20 mouse cellular contexts compared by ENCODE assay signal in the genomic region with DNA sequence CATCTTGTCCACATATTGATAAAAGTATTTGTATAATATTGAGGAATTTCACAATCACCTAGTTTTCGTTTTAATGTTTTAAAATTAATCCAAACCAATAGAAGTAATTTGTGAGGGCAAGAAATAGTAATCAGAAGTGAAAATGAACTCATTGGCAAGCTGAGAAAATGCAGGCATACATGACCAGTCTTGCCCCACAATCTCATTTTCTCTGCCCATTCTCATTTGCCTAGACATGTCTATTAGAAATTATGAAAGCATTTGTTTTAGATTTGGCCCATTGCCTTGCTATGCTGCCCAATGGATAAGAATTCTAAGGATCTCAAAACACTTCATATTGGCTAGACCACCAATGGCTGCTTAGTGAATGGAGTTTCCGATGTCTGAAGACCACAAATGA.
DNase-seq lines count a peak whose midpoint lies in the region; ATAC-seq and TF ChIP-seq lines count a peak whose summit lies in the region.
"Had no signal": no experiment of that assay in that cellular context is flagged by ENCODE, and none has a peak within 500 bp of the region (broad histone marks: within the 10 kb centered on the region; RNA-seq: fewer than 3 reads in every experiment).

No protein-coding gene starts in this region.

- no peaks in the 10 kb centered on the region for H3K9me3 ChIP-seq in CH12.LX (replicated peaks; ENCODE audit: low read length)
- H3K9me3 ChIP-seq in forebrain, postnatal 0 days (ENCODE audit: low read length), result no peaks in the 10 kb centered on the region
- no peaks in the 10 kb centered on the region for H3K9me3 ChIP-seq in lung, postnatal 0 days (ENCODE audit: low read length)

- WGBS in forebrain, postnatal 0 days, result 86% methylated on average over 2 of the region's 2 CpGs
- WGBS in lung, postnatal 0 days, result 64% methylated on average over 2 of the region's 2 CpGs

- TF ChIP-seq RAD21 in CH12.LX (IDR thresholded peaks at IDR 0.05; ENCODE audit: low read depth, low read length), result no peak

- H3K4me1 ChIP-seq in CH12.LX (ENCODE audit: control insufficient read depth in 1 of 2, insufficient read depth in 2 of 2), result peaks cover 2 to 12% of the 10 kb centered on the region in 2 experiments; a peak in 1 of 4 replicates
- H3K4me1 ChIP-seq in forebrain, postnatal 0 days (ENCODE audit: insufficient read depth), result no peaks in the 10 kb centered on the region
- H3K4me1 ChIP-seq in lung, postnatal 0 days (ENCODE audit: insufficient read depth, low read depth, low read length), result no peaks in the 10 kb centered on the region

- no peak overlapping the region for H3K27ac ChIP-seq in CH12.LX (ENCODE audit: insufficient read depth, low read depth)
- no peak overlapping the region for H3K27ac ChIP-seq in forebrain, postnatal 0 days (ENCODE audit: low read depth, low read length)
- H3K27ac ChIP-seq in lung, postnatal 0 days (ENCODE audit: low read length), result no peak overlapping the region

- no peak for ATAC-seq in forebrain, postnatal 0 days
- ATAC-seq in lung, postnatal 0 days, result no peak
- ATAC-seq: activated CD4-positive, CD25-positive, alpha-beta regulatory T cell, adult 4 months; CD4-positive, CD25-positive, alpha-beta regulatory T cell, adult 4 months; Patski had no signal

- H3K27me3 ChIP-seq in CH12.LX (replicated peaks), result no peaks in the 10 kb centered on the region
- H3K27me3 ChIP-seq in forebrain, postnatal 0 days (ENCODE audit: insufficient read depth, low read length), result no peaks in the 10 kb centered on the region
- H3K27me3 ChIP-seq in lung, postnatal 0 days (replicated peaks; ENCODE audit: insufficient read depth, low read length), result no peaks in the 10 kb centered on the region

- dilution Hi-C loops in CH12.LX (cut with MboI; ENCODE audit: extremely low pct_ligation_motif_present, extremely low pct_unique_long_range_greater_than_20kb, low sequenced_read_pairs), result no loop called here

- in situ Hi-C loops in CH12.LX (cut with MboI; ENCODE audit: low pct_ligation_motif_present, low pct_unique_long_range_greater_than_20kb, low sequenced_read_pairs), result no loop called here

- no peak for TF ChIP-seq CTCF in CH12.LX (conservative IDR thresholded peaks at IDR 0.05 in 1 of 2, IDR thresholded peaks at IDR 0.05 in 1 of 2; ENCODE audit: low read depth in 2 of 2, low read length in 2 of 2)
- TF ChIP-seq CTCF in forebrain, postnatal 0 days (IDR thresholded peaks at IDR 0.05; ENCODE audit: low read depth), result no peak
- TF ChIP-seq CTCF in lung, postnatal 0 days (IDR thresholded peaks at IDR 0.05), result no peak

- peak overlapping the region; percentile 67 for H3K4me2 ChIP-seq in CH12.LX (ENCODE audit: insufficient read depth, low read depth, poor library complexity, severe bottlenecking)
- no peak overlapping the region for H3K4me2 ChIP-seq in forebrain, postnatal 0 days (ENCODE audit: low read depth)
- no peak overlapping the region for H3K4me2 ChIP-seq in lung, postnatal 0 days (replicated peaks; ENCODE audit: low read depth, low read length)

- H3K9ac ChIP-seq in CH12.LX (ENCODE audit: insufficient read depth, low read depth), result no peak overlapping the region
- no peak overlapping the region for H3K9ac ChIP-seq in forebrain, postnatal 0 days
- no peak overlapping the region for H3K9ac ChIP-seq in lung, postnatal 0 days (replicated peaks; ENCODE audit: low read depth)

- no peak overlapping the region for H3K4me3 ChIP-seq in CH12.LX (replicated peaks in 1 of 3; ENCODE audit: low read depth in 2 of 3, low read length in 2 of 3, poor library complexity in 1 of 3)
- H3K4me3 ChIP-seq in forebrain, postnatal 0 days (ENCODE audit: low read depth, low read length), result no peak overlapping the region
- H3K4me3 ChIP-seq in lung, postnatal 0 days (ENCODE audit: low read depth, low read length), result no peak overlapping the region

- no peaks in the 10 kb centered on the region for H3K79me2 ChIP-seq in CH12.LX (replicated peaks; ENCODE audit: control insufficient read depth, extremely low read depth, insufficient read depth, poor library complexity, severe bottlenecking)

- 0 out of 2 replicates have a peak, but pooled peaks have one; percentile 56 for TF ChIP-seq EP300 in CH12.LX (IDR thresholded peaks at IDR 0.05; ENCODE audit: low read length)
- TF ChIP-seq EP300 in lung, postnatal 0 days (IDR thresholded peaks at IDR 0.05), result no peak

- DNase-seq in CH12.LX (ENCODE audit: extremely low read depth), result no peak
- peak; percentile 49 for DNase-seq in Muller cell, postnatal 12 days (ENCODE audit: inconsistent ontology term)
- no peak for DNase-seq in forebrain, postnatal 0 days
- DNase-seq in lung, postnatal 0 days (ENCODE audit: low spot score), result no peak
- DNase-seq: adrenal gland, adult 2 months; adrenal gland, adult 8-10 months; adrenal gland, postnatal 10 days; adrenal gland, postnatal 14 days; adrenal gland, postnatal 25 days; adrenal gland, postnatal 36 days; B cell, adult 2 months; cerebellum, adult 11 months; cerebellum, adult 11-12 months; cerebellum, adult 18-20 months; cerebellum, adult 2 months; cerebellum, adult 8-10 months had no signal

- no peaks in the 10 kb centered on the region for H3K36me3 ChIP-seq in CH12.LX (replicated peaks in 1 of 2; ENCODE audit: control insufficient read depth in 1 of 2, insufficient read depth in 1 of 2, low read length in 1 of 2)
- no peaks in the 10 kb centered on the region for H3K36me3 ChIP-seq in forebrain, postnatal 0 days (ENCODE audit: insufficient read depth)
- H3K36me3 ChIP-seq in lung, postnatal 0 days (ENCODE audit: insufficient read depth, low read length), result no peaks in the 10 kb centered on the region
- H3K36me3 ChIP-seq: G1E had no signal

- no peak for TF ChIP-seq POLR2A in CH12.LX (IDR thresholded peaks at IDR 0.05; ENCODE audit: low read depth, low read length)

TF ChIP-seq in CH12.LX, 34 proteins besides CTCF, POLR2A, EP300 and RAD21:
- TF ChIP-seq E2F4 (IDR thresholded peaks at IDR 0.05; ENCODE audit: insufficient replicate concordance, low read depth, low read length), result no peak
- peak; percentile 91; the same call in 1 of the 2 replicates for TF ChIP-seq CHD1 (IDR thresholded peaks at IDR 0.05; ENCODE audit: low read depth, low read length)
- no peak for TF ChIP-seq PAX5 (IDR thresholded peaks at IDR 0.05; ENCODE audit: low read length)
- TF ChIP-seq ZNF384 (IDR thresholded peaks at IDR 0.05; ENCODE audit: low read depth, low read length), result no peak
